Mouse (Mus musculus) forebrain, embryonic 10.5 days (tissue): ENCODE measurements around the gene BC051019. TPM values are rescaled to one million over a fixed set of nuclear protein-coding genes. Genes with fewer than 3 reads are reported as not detected.

Source experiments
- DNase-seq: peaks from one replicate; pipeline ENCODE4 v3.0.0-alpha.2; 2017; ENCODE audit warnings: low spot score; ENCODE audit errors: extremely low spot score
- H3K27ac ChIP-seq: fragments of 300-500 bp; sonication (generic); 2 replicates; pipeline ENCODE4 v1.5.1; 2016; ENCODE audit warnings: mild to moderate bottlenecking
- H3K27me3 ChIP-seq: fragments of 300-500 bp; sonication (generic); 2 replicates; pipeline ENCODE4 v1.6.1; 2016; ENCODE audit warnings: mild to moderate bottlenecking; ENCODE audit not compliant: poor library complexity, severe bottlenecking
- H3K36me3 ChIP-seq: fragments of 300-500 bp; sonication (generic); replicated peaks from 2 replicates; pipeline ENCODE4 v1.6.1; 2016; ENCODE audit warnings: mild to moderate bottlenecking, moderate library complexity
- H3K4me1 ChIP-seq: fragments of 300-500 bp; sonication (generic); 2 replicates; pipeline ENCODE4 v1.6.1; 2016
- H3K4me3 ChIP-seq: fragments of 300-500 bp; sonication (generic); 2 replicates; pipeline ENCODE4 v1.5.1; 2016; ENCODE audit warnings: mild to moderate bottlenecking, moderate library complexity
- H3K9me3 ChIP-seq: fragments of 300-500 bp; sonication (generic); 2 replicates; pipeline ENCODE4 v1.6.1; 2016; ENCODE audit warnings: mild to moderate bottlenecking, moderate library complexity
- WGBS: fragments of 180-500 bp; shearing (Covaris S2); methylation state at CpG from one replicate; pipeline ENCODE4 v1.1.7; 2016; 5-methylcytosine and 5-hydroxymethylcytosine counted together
- polyA plus RNA-seq: library from polyadenylated mRNA; unstranded; fragments of >200 nt; fragmentation: Nextera tagmentation; extraction: Ambion mirVana; gene quantifications from 2 replicates; pipeline ENCODE4 v1.2.1, GENCODE M21; 2016

Gene BC051019
- polyA plus RNA-seq, 1 experiment from 2014 or later, result 0.20 TPM

- under 1% methylated on average over 61 of the region's 61 CpGs for WGBS
These were observed 20.2 kb downstream of the BC051019 start, which contains the start of the genes St5 and Akip1 for GRCm38 (mm10) chr7:109703190-109704015. St5 (minus strand) TSS chr7:109703605. Akip1 (plus strand) TSS chr7:109703690.

GRCm38 (mm10) chr7:109702721-109703120 is 20.9 kb downstream of the BC051019 start:
- H3K4me1 ChIP-seq, result peaks cover 30% of the 10 kb centered on the region
- DNase-seq, result no peak
- H3K27ac ChIP-seq, result no peak overlapping the region
- H3K4me3 ChIP-seq, result peak overlapping the region; percentile 73
- no peaks in the 10 kb centered on the region for H3K9me3 ChIP-seq
- H3K36me3 ChIP-seq, result peaks cover 4% of the 10 kb centered on the region
- peaks cover 11% of the 10 kb centered on the region for H3K27me3 ChIP-seq
- 39% methylated on average over 4 of the region's 4 CpGs for WGBS

More at GRCm38 (mm10) chr7:109703190-109704015, 20.2 kb downstream of the BC051019 start, which contains the start of the genes St5 and Akip1:
- peak within 1 kb of the TSS; percentile 73 for H3K4me3 ChIP-seq
- peak within 1 kb of the TSS; percentile 93 for H3K27ac ChIP-seq
- H3K36me3 ChIP-seq, result peaks cover 11% of the 10 kb centered on the region
- peak; percentile 98 for DNase-seq
- H3K9me3 ChIP-seq, result no peaks in the 10 kb centered on the region
- H3K27me3 ChIP-seq, result peaks cover 11% of the 10 kb centered on the region
- peaks cover 30% of the 10 kb centered on the region for H3K4me1 ChIP-seq

DNA sequence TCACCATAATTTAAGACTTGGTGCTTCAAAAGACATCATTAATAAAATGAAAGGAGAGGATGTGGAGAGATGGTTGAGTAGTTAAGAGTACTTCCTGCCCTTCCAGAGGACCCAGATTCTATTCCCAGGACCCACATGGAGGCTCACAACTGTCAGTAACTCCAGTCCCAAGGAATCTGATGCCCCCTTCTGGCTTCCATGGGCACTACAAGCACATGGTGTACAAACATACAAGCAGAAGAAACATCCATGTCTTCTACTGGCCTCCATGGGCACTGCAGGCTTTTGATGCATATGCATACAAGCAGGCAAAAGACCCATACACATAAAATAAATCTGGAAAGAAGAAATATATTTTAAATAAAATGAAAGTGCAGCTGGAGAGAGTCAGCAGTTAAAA is 23.4 kb downstream of the BC051019 start:
- DNase-seq, result no peak

DNA sequence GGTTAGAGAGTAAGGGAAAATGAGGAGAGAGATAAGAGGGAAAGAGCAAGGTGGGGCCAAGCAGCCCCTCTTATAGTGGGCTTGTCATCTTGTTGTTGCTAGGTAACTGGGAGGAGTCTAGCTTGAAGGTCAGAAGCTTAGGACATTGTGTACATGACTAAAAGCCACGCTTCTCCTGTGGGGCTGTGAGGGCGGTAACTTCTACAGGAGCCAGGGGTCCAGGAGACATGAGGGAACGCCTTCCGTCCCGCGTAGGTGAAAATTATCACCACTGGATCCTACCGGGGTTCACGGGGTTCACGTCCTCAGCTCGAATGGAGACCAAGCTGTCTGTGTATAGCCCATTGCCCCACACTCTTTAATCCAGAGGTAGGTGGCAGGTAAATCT is 28.3 kb downstream of the BC051019 start:
- Histone ChIP-seq H3K27me3 (no peaks in the 10 kb centered on the region), H3K9me3 (no peaks in the 10 kb centered on the region), H3K27ac (no peak overlapping the region), H3K4me1 (peaks cover 4% of the 10 kb centered on the region; the same call in 1 of the 2 replicates), H3K4me3 (no peak overlapping the region), H3K36me3 (no peaks in the 10 kb centered on the region)
- WGBS, result 90% methylated on average over 10 of the region's 10 CpGs
- no peak for DNase-seq

More for the DNA sequence above, 23.4 kb downstream of the BC051019 start:
- Histone ChIP-seq H3K27ac (no peak overlapping the region), H3K4me3 (no peak overlapping the region), H3K4me1 (peaks cover 24% of the 10 kb centered on the region), H3K9me3 (no peaks in the 10 kb centered on the region), H3K27me3 (peaks cover 11% of the 10 kb centered on the region), H3K36me3 (no peaks in the 10 kb centered on the region)

DNA sequence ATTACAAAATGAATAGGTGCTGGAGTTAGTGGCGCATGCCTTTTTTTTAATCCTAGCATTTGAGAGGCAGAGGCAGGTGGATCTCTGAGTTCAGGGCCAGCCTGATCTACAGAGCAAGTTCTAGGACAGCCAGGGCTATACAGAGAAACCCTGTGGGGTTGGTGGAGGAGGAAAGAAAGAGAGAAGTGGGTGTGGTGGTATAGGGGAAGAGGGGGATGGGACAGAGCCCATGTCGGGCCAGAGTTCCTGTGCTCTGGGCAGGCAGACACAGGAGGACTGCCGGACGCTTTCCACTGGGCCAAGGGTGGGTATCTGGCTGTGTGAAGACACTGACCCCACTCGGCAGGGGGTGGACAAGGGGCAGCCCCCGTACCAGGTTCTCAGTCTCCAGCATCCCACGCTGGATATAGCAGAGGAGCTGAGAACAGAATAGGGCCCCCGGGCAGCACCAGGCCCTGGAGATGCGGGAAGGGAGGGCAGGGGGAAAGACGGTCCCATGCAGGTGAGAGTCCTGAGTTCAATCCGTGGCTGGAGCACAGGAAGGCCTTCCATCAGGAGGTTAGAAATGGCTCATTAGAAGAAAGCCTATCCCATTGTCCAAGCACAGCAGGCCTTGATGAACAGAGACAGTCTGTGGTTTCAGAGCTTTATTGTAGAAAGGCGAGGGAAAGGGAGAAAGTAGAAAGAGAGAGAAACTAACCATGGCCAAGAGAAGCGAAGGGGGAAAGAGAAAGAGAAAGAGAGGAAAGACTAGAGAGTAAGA is 28.9 kb downstream of the BC051019 start:
- H3K9me3 ChIP-seq, result no peaks in the 10 kb centered on the region
- DNase-seq, result no peak
- 80% methylated on average over 13 of the region's 13 CpGs for WGBS
- peaks cover 4% of the 10 kb centered on the region; the same call in 1 of the 2 replicates for H3K4me1 ChIP-seq
- H3K4me3 ChIP-seq, result no peak overlapping the region
- no peaks in the 10 kb centered on the region for H3K36me3 ChIP-seq
- H3K27me3 ChIP-seq, result no peaks in the 10 kb centered on the region
- no peak overlapping the region for H3K27ac ChIP-seq

DNA sequence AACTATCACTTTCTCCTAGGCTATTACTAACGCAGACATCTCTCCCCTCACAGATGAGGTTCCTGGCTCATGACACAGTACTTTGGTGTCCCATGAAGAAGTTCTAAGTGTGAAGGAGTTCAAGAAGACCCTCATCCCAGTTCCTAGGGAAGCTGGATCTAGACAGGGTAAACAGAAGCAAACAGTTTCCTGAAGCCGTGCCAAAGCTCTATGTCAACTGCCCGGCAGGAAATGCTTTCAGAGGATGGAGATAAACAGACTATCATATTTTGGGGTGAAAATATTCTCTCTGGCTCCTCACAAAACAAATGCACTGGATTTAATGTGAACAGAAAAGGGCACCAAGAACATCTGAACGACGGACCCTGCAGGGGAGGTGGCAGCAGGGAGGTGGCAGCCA is 32.7 kb downstream of the BC051019 start:
- Histone ChIP-seq H3K9me3 (no peaks in the 10 kb centered on the region), H3K27ac (no peak overlapping the region), H3K27me3 (no peaks in the 10 kb centered on the region), H3K4me1 (peaks cover 23% of the 10 kb centered on the region), H3K4me3 (no peak overlapping the region), H3K36me3 (no peaks in the 10 kb centered on the region)
- WGBS, result 92% methylated on average over 5 of the region's 5 CpGs
- no peak for DNase-seq

DNA sequence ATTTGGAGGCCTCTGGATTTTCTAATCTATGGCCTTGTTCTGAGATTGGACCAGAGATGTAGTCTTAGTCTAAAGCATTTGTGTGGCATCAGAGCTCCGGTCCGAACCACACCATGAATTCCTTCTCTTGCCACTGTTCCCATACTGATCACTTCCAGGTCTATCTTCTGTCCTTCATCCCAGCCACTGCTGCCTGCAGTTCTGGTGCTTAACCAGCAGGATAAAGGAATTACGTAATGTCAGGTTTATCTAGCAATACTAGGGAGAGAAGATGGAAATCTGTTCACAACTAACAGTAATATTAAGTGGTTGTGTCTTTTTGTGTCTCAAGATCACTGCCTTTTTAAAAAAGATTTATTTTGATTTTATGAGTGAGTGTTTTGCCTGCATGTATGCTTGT is 33.5 kb downstream of the BC051019 start:
- H3K27ac ChIP-seq, result no peak overlapping the region
- no peaks in the 10 kb centered on the region for H3K9me3 ChIP-seq
- DNase-seq, result no peak
- H3K4me1 ChIP-seq, result peaks cover 23% of the 10 kb centered on the region
- no peaks in the 10 kb centered on the region for H3K27me3 ChIP-seq
- WGBS, result 89% methylated on average over 3 of the region's 3 CpGs
- H3K4me3 ChIP-seq, result no peak overlapping the region
- H3K36me3 ChIP-seq, result no peaks in the 10 kb centered on the region

GRCm38 (mm10) chr7:109686585-109687128 is 37.0 kb downstream of the BC051019 start:
- Histone ChIP-seq H3K4me3 (no peak overlapping the region), H3K4me1 (peaks cover 19% of the 10 kb centered on the region), H3K36me3 (no peaks in the 10 kb centered on the region), H3K27ac (no peak overlapping the region), H3K27me3 (no peaks in the 10 kb centered on the region), H3K9me3 (no peaks in the 10 kb centered on the region)
- WGBS, result 64% methylated on average over 9 of the region's 9 CpGs
- DNase-seq, result no peak

DNA sequence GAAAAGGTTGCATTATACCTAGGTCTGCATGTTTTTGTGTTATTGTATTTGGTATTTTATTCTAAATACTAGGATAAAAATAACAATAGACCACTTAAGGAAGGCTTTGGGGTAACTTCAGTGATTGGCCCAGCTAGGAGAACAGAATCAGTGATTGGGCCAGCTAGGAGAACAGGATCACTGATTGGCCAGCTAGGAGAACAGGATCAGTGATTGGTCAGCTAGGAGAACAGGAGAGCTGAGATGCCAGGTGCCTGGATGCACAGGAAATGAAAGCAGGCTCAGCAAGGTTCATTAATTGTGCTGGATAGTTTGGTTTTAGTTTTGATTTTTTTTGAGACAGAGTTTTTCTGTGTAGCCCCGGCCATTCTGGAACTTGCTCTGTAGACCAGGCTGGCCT is 42.8 kb downstream of the BC051019 start:
- Histone ChIP-seq H3K27me3 (no peaks in the 10 kb centered on the region), H3K4me1 (no peaks in the 10 kb centered on the region), H3K9me3 (no peaks in the 10 kb centered on the region), H3K36me3 (no peaks in the 10 kb centered on the region), H3K4me3 (no peak overlapping the region), H3K27ac (no peak overlapping the region)
- WGBS, result 100% methylated on average over 1 of the region's 1 CpGs
- DNase-seq, result no peak

DNA sequence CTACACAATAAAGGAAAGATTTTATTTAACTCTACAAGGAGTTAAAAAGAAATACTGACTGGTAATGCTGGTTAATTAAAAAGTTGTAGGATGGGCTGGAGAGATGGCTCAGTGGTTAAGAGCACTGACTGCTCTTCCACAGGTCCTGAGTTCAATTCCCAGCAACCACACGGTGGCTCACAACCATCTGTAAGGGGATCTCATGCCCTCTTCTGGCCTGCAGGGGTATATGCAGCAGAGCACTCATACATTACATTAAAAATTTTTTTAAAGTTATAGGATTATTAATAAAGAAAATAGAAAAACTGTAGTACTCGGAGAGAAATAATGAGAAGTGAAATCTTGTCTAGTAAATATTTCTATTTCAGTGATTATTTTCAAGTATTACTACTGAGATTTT is 43.4 kb downstream of the BC051019 start:
- no peaks in the 10 kb centered on the region for H3K36me3 ChIP-seq
- H3K27ac ChIP-seq, result no peak overlapping the region
- 88% methylated on average over 2 of the region's 2 CpGs for WGBS
- H3K4me3 ChIP-seq, result no peak overlapping the region
- no peaks in the 10 kb centered on the region for H3K9me3 ChIP-seq
- no peaks in the 10 kb centered on the region for H3K27me3 ChIP-seq
- H3K4me1 ChIP-seq, result no peaks in the 10 kb centered on the region
- no peak for DNase-seq

DNA sequence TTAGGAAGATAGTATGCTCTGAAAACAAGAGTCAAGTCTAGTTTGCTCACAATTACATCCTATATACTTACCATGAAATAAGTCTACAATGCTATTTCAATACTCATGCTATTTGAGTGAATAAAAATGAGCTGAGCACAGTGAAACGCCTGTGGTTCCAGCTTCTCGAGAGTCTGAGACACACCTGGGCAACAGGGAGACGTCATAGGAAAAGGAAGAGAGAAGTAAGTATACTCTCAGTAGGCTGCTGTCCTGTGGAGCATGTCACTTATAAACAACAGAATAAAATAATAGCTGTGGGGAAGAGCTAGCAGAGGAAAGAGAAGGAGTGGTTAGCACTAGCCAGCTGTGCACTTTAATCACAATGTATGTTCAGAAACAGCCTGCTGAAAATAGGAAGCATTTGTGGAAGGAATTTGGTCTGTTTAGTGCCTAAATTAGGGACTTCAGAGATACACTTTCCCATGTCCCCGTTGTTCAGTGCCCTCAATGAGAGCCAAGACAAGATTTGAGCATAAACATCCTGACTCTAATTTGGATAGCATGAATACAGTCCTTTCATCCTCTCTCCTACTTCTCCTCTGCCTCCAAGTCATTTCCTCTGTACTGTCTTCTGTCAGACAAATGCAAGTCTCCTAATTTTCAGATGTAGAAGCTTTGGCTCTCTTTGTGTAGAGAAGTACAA is 48.6 kb downstream of the BC051019 start:
- H3K4me3 ChIP-seq, result no peak overlapping the region
- no peak overlapping the region for H3K27ac ChIP-seq
- DNase-seq, result no peak
- WGBS, result 86% methylated on average over 4 of the region's 4 CpGs
- H3K36me3 ChIP-seq, result no peaks in the 10 kb centered on the region
- H3K9me3 ChIP-seq, result no peaks in the 10 kb centered on the region
- H3K27me3 ChIP-seq, result peaks cover 15% of the 10 kb centered on the region; the same call in 1 of the 2 replicates
- peaks cover 24% of the 10 kb centered on the region for H3K4me1 ChIP-seq
